Mouse (Mus musculus) bone marrow, adult 2 months (tissue): Measurements from ENCODE around the gene Gpr89.

ENCODE experiments used
- CTCF ChIP-seq: fragments of 200-500 bp; IDR thresholded peaks from 2 replicates; pipeline ENCODE4 v1.5.1; 2011; ENCODE audit warnings: low read length, control low read depth; ENCODE audit not compliant: control insufficient read depth, insufficient read depth
- POLR2A ChIP-seq: fragments of 200-500 bp; IDR thresholded peaks from 2 replicates; pipeline ENCODE4 v1.6.1; 2011; ENCODE audit warnings: low read depth, mild to moderate bottlenecking, control low read depth, low read length, borderline replicate concordance; ENCODE audit not compliant: control insufficient read depth

GRCm38 (mm10) chr3:96881557-96881956 lies 23.6 kb downstream of the Gpr89 start:
- TF ChIP-seq CTCF, result no peak
- TF ChIP-seq POLR2A, result no peak
